ENCODE assay signal across 28 mouse cellular contexts in the genomic region with DNA sequence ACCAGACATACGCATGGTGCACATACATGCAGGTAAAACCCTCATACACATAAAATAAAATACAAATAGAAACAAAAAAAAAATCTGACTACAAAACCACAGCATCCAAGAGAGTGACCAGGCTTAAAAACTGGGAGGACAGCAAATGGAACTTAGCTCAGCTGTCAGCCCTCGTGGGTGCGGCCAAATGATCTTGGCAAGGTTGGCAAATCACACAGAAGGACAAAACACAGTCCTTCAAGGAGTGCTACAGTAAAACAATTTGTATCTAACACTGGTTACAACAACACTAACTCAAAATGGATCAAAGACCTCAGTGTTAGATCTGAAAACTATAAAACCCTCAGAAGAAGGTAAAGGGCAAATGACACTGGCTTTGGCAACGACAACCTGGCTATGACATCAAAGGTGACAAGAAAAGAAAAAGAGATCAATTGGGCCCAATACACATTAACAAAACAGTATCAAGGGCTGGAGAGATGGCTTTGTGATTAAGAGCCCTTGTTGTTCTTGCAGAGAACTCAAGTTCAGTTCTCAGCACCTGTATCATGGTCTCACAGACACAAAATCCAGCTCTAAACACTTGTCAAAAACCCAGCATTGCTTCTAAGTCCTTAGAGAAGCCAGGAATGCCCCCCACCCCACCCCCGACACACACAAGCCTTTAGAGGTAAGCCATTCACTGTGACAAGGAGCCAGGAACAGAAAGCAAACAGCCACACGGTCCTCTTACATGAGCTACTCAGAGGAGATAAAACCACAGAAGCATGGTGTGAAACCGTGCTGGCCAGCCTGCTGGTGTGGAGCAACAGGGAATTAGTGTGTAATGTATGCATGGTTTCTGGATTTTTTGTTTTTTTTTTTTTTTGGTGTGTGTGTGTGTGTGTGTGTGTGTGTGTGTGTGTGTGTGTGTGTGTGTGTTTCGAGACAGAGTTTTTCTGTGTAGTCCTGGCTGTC. TPM values are rescaled to one million over a fixed set of nuclear protein-coding genes. Genes with fewer than 3 reads are reported as not detected.
DNase-seq lines count a peak whose midpoint lies in the region; ATAC-seq and TF ChIP-seq lines count a peak whose summit lies in the region.
"Had no signal": no experiment of that assay in that cellular context is flagged by ENCODE, and none has a peak within 500 bp of the region (broad histone marks: within the 10 kb centered on the region; RNA-seq: fewer than 3 reads in every experiment).

No protein-coding gene starts in this region.

- DNase-seq in CD4-positive, CD25-positive, alpha-beta regulatory T cell, adult 2 months (ENCODE audit: low read depth, low spot score): peak; percentile 16
- peak; percentile 61 for DNase-seq in 416B (ENCODE audit: low read depth)
- peak; percentile 40 for DNase-seq in induced T-regulatory cell, adult 2 months (ENCODE audit: low read depth)
- DNase-seq in retina, embryonic 14.5 days (ENCODE audit: low spot score): no peak
- DNase-seq in lung, postnatal 14 days: no peak
- DNase-seq: adrenal gland, adult 8-10 months; cerebellum, adult 9-10 months; heart, postnatal 4 days; kidney, adult 9 months; kidney, postnatal 14 days; right cerebral cortex, adult 18-20 months; right cerebral cortex, postnatal 4 days; thymus, postnatal 14 days had no signal

- no peak overlapping the region for H3K4me3 ChIP-seq in testis, adult 2 months (ENCODE audit: control insufficient read depth, low read depth, low read length)
- H3K4me3 ChIP-seq: embryonic facial prominence, embryonic 15.5 days; heart, embryonic 10.5 days; limb, embryonic 12.5 days; midbrain, embryonic 12.5 days had no signal

- TF ChIP-seq POLR2A in testis, adult 2 months (IDR thresholded peaks at IDR 0.05; ENCODE audit: control insufficient read depth, low read depth, low read length): no peak

- H3K27ac ChIP-seq in testis, adult 2 months (ENCODE audit: control insufficient read depth, insufficient read depth, low read depth, low read length): peak overlapping the region; percentile 62
- H3K27ac ChIP-seq: embryonic facial prominence, embryonic 15.5 days; heart, embryonic 10.5 days; hindbrain, embryonic 14.5 days; limb, embryonic 12.5 days; liver, embryonic 14.5 days; midbrain, embryonic 12.5 days had no signal

- TF ChIP-seq CTCF in testis, adult 2 months (IDR thresholded peaks at IDR 0.05; ENCODE audit: control insufficient read depth, insufficient read depth, insufficient replicate concordance, low read depth, low read length): no peak

- peaks cover 2% of the 10 kb centered on the region; the same call in 1 of the 2 replicates for H3K4me1 ChIP-seq in testis, adult 2 months (ENCODE audit: control insufficient read depth, insufficient read depth, low read length)
- H3K4me1 ChIP-seq: embryonic facial prominence, embryonic 15.5 days; midbrain, embryonic 12.5 days had no signal

- H3K27me3 ChIP-seq in testis, adult 2 months (ENCODE audit: control insufficient read depth, insufficient read depth, low read length): no peaks in the 10 kb centered on the region
- H3K27me3 ChIP-seq: CH12.LX; embryonic facial prominence, embryonic 15.5 days; limb, embryonic 12.5 days; midbrain, embryonic 12.5 days had no signal

- H3K36me3 ChIP-seq in testis, adult 2 months (ENCODE audit: control insufficient read depth, insufficient read depth, low read length): no peaks in the 10 kb centered on the region
- H3K36me3 ChIP-seq: embryonic facial prominence, embryonic 15.5 days; G1E; heart, embryonic 10.5 days; limb, embryonic 12.5 days; midbrain, embryonic 12.5 days had no signal

- ATAC-seq in CD4-positive, CD25-positive, alpha-beta regulatory T cell, adult 4 months: no peak
- ATAC-seq: activated CD4-positive, CD25-positive, alpha-beta regulatory T cell, adult 4 months; forebrain, embryonic 14.5 days had no signal

RNA-seq across cellular contexts. Expression of a gene that starts 14.8 kb away (rescaled TPM):
- 10 to 100 TPM; 50.6 to 55.5 TPM for polyA plus RNA-seq in CD4-positive, CD25-positive, alpha-beta regulatory T cell, adult 4 months (2017; shearing (Covaris generic))
- polyA plus RNA-seq in testis, adult 2 months (2012; rRNA removed): 15.4 and 17.6 TPM in 2 replicates

RNA-seq across cellular contexts. Expression of a gene that starts 50.3 kb away (rescaled TPM):
- 100 to 1,000 TPM; 131 to 166 TPM for polyA plus RNA-seq in CD4-positive, CD25-positive, alpha-beta regulatory T cell, adult 4 months (2017; shearing (Covaris generic))
- polyA plus RNA-seq in testis, adult 2 months (2012; rRNA removed): 100 and 110 TPM in 2 replicates

RNA-seq across cellular contexts. Expression of a gene that starts 54.3 kb away (rescaled TPM):
- polyA plus RNA-seq in CD4-positive, CD25-positive, alpha-beta regulatory T cell, adult 4 months (2017; shearing (Covaris generic)): not detected
- polyA plus RNA-seq in testis, adult 2 months (2012; rRNA removed): 39.7 and 47.8 TPM in 2 replicates
- polyA plus RNA-seq: activated CD4-positive, CD25-positive, alpha-beta regulatory T cell, adult 4 months had no signal

RNA-seq across cellular contexts. Expression of a gene that starts 55.2 kb away (rescaled TPM):
- polyA plus RNA-seq in CD4-positive, CD25-positive, alpha-beta regulatory T cell, adult 4 months (2017; shearing (Covaris generic)): not detected
- 2.2 and 2.3 TPM in 2 replicates for polyA plus RNA-seq in testis, adult 2 months (2012; rRNA removed)
- polyA plus RNA-seq: activated CD4-positive, CD25-positive, alpha-beta regulatory T cell, adult 4 months; G1E; gonadal fat pad, adult 2 months; heart, embryonic 16.5 days; limb, embryonic 12.5 days; lung, embryonic 16.5 days had no signal

Comparison
In these comparisons a context has a peak if more than half of its experiments do, and no peak if none do; other contexts are left out.
1. DNase-seq: peak in CD4-positive, CD25-positive, alpha-beta regulatory T cell, adult 2 months (single experiment), 416B (single experiment) and induced T-regulatory cell, adult 2 months (single experiment); none in retina, embryonic 14.5 days (single experiment) and lung, postnatal 14 days (single experiment).
2. RNA of a gene that starts 54.3 kb away (polyA plus RNA-seq): 39.7 to 47.8 TPM in testis, adult 2 months; not detected in CD4-positive, CD25-positive, alpha-beta regulatory T cell, adult 4 months; every median in the first group is over 10 times any median in the second.